In genomic region chr1:191422164-191422563, GRCm38 (mm10) we compare ENCODE assay signal across 17 mouse cellular contexts. TPM values are rescaled to one million over a fixed set of nuclear protein-coding genes. Genes with fewer than 3 reads are reported as not detected.
DNase-seq lines count a peak whose midpoint lies in the region; ATAC-seq and TF ChIP-seq lines count a peak whose summit lies in the region.
"Had no signal": no experiment of that assay in that cellular context is flagged by ENCODE, and none has a peak within 500 bp of the region (broad histone marks: within the 10 kb centered on the region; RNA-seq: fewer than 3 reads in every experiment).

No protein-coding gene starts in this region.

- H3K9me3 ChIP-seq in MEL (replicated peaks; ENCODE audit: insufficient read depth, low read length): no peaks in the 10 kb centered on the region
- H3K9me3 ChIP-seq in neural tube, embryonic 15.5 days (replicated peaks): no peaks in the 10 kb centered on the region
- H3K9me3 ChIP-seq: forebrain, embryonic 12.5 days; heart, embryonic 12.5 days; hindbrain, embryonic 13.5 days; megakaryocyte, embryonic 14.5 days; neural tube, embryonic 13.5 days had no signal

- no peaks in the 10 kb centered on the region for H3K36me3 ChIP-seq in spleen, adult 2 months (ENCODE audit: control insufficient read depth, insufficient read depth, low read length)
- H3K36me3 ChIP-seq in MEL (ENCODE audit: control insufficient read depth in 1 of 2, insufficient read depth in 2 of 2, low read length in 2 of 2): peaks cover 0 to 10% of the 10 kb centered on the region in 2 experiments; a peak in 2 of 4 replicates
- H3K36me3 ChIP-seq in small intestine, adult 2 months (ENCODE audit: control insufficient read depth, insufficient read depth, low read length): no peaks in the 10 kb centered on the region
- H3K36me3 ChIP-seq in neural tube, embryonic 15.5 days: no peaks in the 10 kb centered on the region
- H3K36me3 ChIP-seq: forebrain, embryonic 12.5 days; heart, embryonic 12.5 days; hindbrain, embryonic 13.5 days; neural tube, embryonic 13.5 days had no signal

- no peak overlapping the region for H3K4me2 ChIP-seq in neural tube, embryonic 15.5 days
- H3K4me2 ChIP-seq: forebrain, embryonic 12.5 days; heart, embryonic 12.5 days; hindbrain, embryonic 13.5 days; neural tube, embryonic 13.5 days had no signal

- no peak overlapping the region for H3K4me3 ChIP-seq in spleen, adult 2 months (ENCODE audit: extremely low read depth, insufficient read depth, insufficient read length)
- H3K4me3 ChIP-seq in MEL (ENCODE audit: control insufficient read depth in 1 of 2, insufficient read depth in 1 of 2, low read depth in 2 of 2, low read length in 2 of 2): no peak overlapping the region
- no peak overlapping the region for H3K4me3 ChIP-seq in small intestine, adult 2 months (ENCODE audit: low read depth, low read length)
- no peak overlapping the region for H3K4me3 ChIP-seq in neural tube, embryonic 15.5 days (replicated peaks)
- H3K4me3 ChIP-seq: forebrain, embryonic 12.5 days; heart, embryonic 12.5 days; hindbrain, embryonic 13.5 days; neural tube, embryonic 13.5 days had no signal

- WGBS in spleen, adult 2 months: 31% methylated on average over 4 of the region's 4 CpGs
- WGBS in small intestine, adult 2 months: 44% methylated on average over 4 of the region's 4 CpGs
- 63% methylated on average over 4 of the region's 4 CpGs for WGBS in neural tube, embryonic 15.5 days

- peak in 1 of 2 experiments; percentile 16; a peak in 1 of 4 replicates for TF ChIP-seq EP300 in MEL (IDR thresholded peaks at IDR 0.05; ENCODE audit: low read depth in 1 of 2, low read length in 2 of 2)

- no peaks in the 10 kb centered on the region for H3K27me3 ChIP-seq in spleen, adult 2 months (ENCODE audit: control insufficient read depth, insufficient read depth, low read length)
- no peaks in the 10 kb centered on the region for H3K27me3 ChIP-seq in MEL (ENCODE audit: control insufficient read depth in 1 of 2, insufficient read depth in 2 of 2, low read length in 2 of 2)
- no peaks in the 10 kb centered on the region for H3K27me3 ChIP-seq in small intestine, adult 2 months (ENCODE audit: control insufficient read depth, insufficient read depth, low read length)
- H3K27me3 ChIP-seq in neural tube, embryonic 15.5 days (replicated peaks): no peaks in the 10 kb centered on the region
- H3K27me3 ChIP-seq: forebrain, embryonic 12.5 days; heart, embryonic 12.5 days; hindbrain, embryonic 13.5 days; neural tube, embryonic 13.5 days had no signal

- peak; percentile 61 for ATAC-seq in inflammation-experienced regulatory T-cells, adult 6 months
- no peak for ATAC-seq in neural tube, embryonic 15.5 days (ENCODE audit: low FRiP score)

- no peak for DNase-seq in spleen, adult 2 months (ENCODE audit: low read depth in 1 of 2, low spot score in 2 of 2)
- no peak for DNase-seq in spleen, adult 12 weeks (ENCODE audit: low spot score)
- no peak for DNase-seq in MEL (ENCODE audit: low read depth, low spot score)
- DNase-seq in cerebellum, postnatal 10 days: no peak
- DNase-seq in cerebellum, adult 11 months: no peak
- DNase-seq: cerebellum, adult 18-20 months; kidney, adult 11 months; kidney, postnatal 25 days; spleen, adult 18-20 months had no signal

- no peak overlapping the region for H3K9ac ChIP-seq in MEL (ENCODE audit: control insufficient read depth, low read depth, low read length, poor library complexity, severe bottlenecking)
- no peak overlapping the region for H3K9ac ChIP-seq in neural tube, embryonic 15.5 days (replicated peaks)
- H3K9ac ChIP-seq: forebrain, embryonic 12.5 days; heart, embryonic 12.5 days; hindbrain, embryonic 13.5 days; neural tube, embryonic 13.5 days had no signal

- H3K79me2 ChIP-seq in MEL (ENCODE audit: control insufficient read depth, insufficient read depth, low read length, poor library complexity): no peaks in the 10 kb centered on the region

- TF ChIP-seq RAD21 in MEL (IDR thresholded peaks at IDR 0.05; ENCODE audit: low read depth, low read length): no peak

- peaks cover 32% of the 10 kb centered on the region; the same call in 1 of the 2 replicates for H3K4me1 ChIP-seq in spleen, adult 2 months (ENCODE audit: control insufficient read depth, insufficient read depth, insufficient read length)
- peaks cover 21 to 33% of the 10 kb centered on the region in 2 experiments for H3K4me1 ChIP-seq in MEL (ENCODE audit: control insufficient read depth in 1 of 2, insufficient read depth in 2 of 2, low read length in 2 of 2)
- peaks cover 13% of the 10 kb centered on the region; the same call in 1 of the 2 replicates for H3K4me1 ChIP-seq in small intestine, adult 2 months (ENCODE audit: control insufficient read depth, insufficient read depth, insufficient read length, low read length)
- no peaks in the 10 kb centered on the region for H3K4me1 ChIP-seq in neural tube, embryonic 15.5 days
- H3K4me1 ChIP-seq: hindbrain, embryonic 13.5 days; neural tube, embryonic 13.5 days had no signal

- no peak for TF ChIP-seq CTCF in spleen, adult 2 months (IDR thresholded peaks at IDR 0.05; ENCODE audit: extremely low read depth, insufficient read depth, insufficient read length, insufficient replicate concordance)
- TF ChIP-seq CTCF in MEL (IDR thresholded peaks at IDR 0.05 in 2 of 3, conservative IDR thresholded peaks at IDR 0.05 in 1 of 3; ENCODE audit: control insufficient read depth in 1 of 3, insufficient read depth in 1 of 3, low read depth in 2 of 3, low read length in 3 of 3, poor library complexity in 1 of 3, severe bottlenecking in 1 of 3): no peak
- TF ChIP-seq CTCF in small intestine, adult 2 months (IDR thresholded peaks at IDR 0.05; ENCODE audit: extremely low read depth, insufficient read length, insufficient replicate concordance, low read depth, low read length): no peak

- TF ChIP-seq POLR2A in spleen, adult 2 months (IDR thresholded peaks at IDR 0.05; ENCODE audit: low read depth, low read length): no peak
- TF ChIP-seq POLR2A in MEL (IDR thresholded peaks at IDR 0.05; ENCODE audit: control insufficient read depth in 1 of 2, insufficient read depth in 1 of 2, low read depth in 1 of 2, low read length in 2 of 2, poor library complexity in 1 of 2): no peak
- TF ChIP-seq POLR2A in small intestine, adult 2 months (IDR thresholded peaks at IDR 0.05; ENCODE audit: low read depth, low read length): no peak

- H3K27ac ChIP-seq in spleen, adult 2 months (ENCODE audit: insufficient read depth, low read length): peak overlapping the region; percentile 78
- H3K27ac ChIP-seq in MEL (ENCODE audit: control insufficient read depth, low read depth, low read length): no peak overlapping the region
- peak overlapping the region; percentile 60 for H3K27ac ChIP-seq in small intestine, adult 2 months (ENCODE audit: insufficient read depth, low read depth, low read length)
- no peak overlapping the region for H3K27ac ChIP-seq in neural tube, embryonic 15.5 days (replicated peaks)
- H3K27ac ChIP-seq: forebrain, embryonic 12.5 days; hindbrain, embryonic 13.5 days; neural tube, embryonic 13.5 days had no signal

TF ChIP-seq in MEL, 35 proteins besides CTCF, POLR2A, EP300 and RAD21:
- TF ChIP-seq MEF2A (IDR thresholded peaks at IDR 0.05; ENCODE audit: extremely low read depth, insufficient replicate concordance, low read depth, low read length, poor library complexity, severe bottlenecking) (no peak), BHLHE40 (IDR thresholded peaks at IDR 0.05; ENCODE audit: borderline replicate concordance, low read depth, low read length) (no peak), ZKSCAN1 (IDR thresholded peaks at IDR 0.05; ENCODE audit: low read depth, low read length) (no peak), ZC3H11A (IDR thresholded peaks at IDR 0.05; ENCODE audit: low read depth, low read length) (no peak), TCF12 (IDR thresholded peaks at IDR 0.05; ENCODE audit: low read depth, low read length) (no peak), TBP (IDR thresholded peaks at IDR 0.05; ENCODE audit: low read depth, low read length) (no peak), ETS1 (IDR thresholded peaks at IDR 0.05; ENCODE audit: low read depth, low read length) (0 out of 2 replicates have a peak, but pooled peaks have one; percentile 34), ELF1 (IDR thresholded peaks at IDR 0.05; ENCODE audit: low read depth, low read length) (no peak), MAFK (IDR thresholded peaks at IDR 0.05; ENCODE audit: borderline replicate concordance, low read depth, low read length) (no peak)

RNA-seq across cellular contexts. Expression of gene Ppp2r5a, which starts 19.1 kb away (rescaled TPM):
- polyA plus RNA-seq in spleen, adult 2 months (2012; rRNA removed): 49.2 and 65.2 TPM in 2 replicates
- total RNA-seq in MEL (2012; rRNA removed): 46.6 and 55.7 TPM in 2 replicates
- 10 to 100 TPM in 1 of 2 experiments, not detected in 1; 48.6 TPM for polyA plus RNA-seq in MEL (2012; ENCODE audit: insufficient read depth in 1 of 2, insufficient read length in 2 of 2, low read depth in 1 of 2, low replicate concordance in 2 of 2, missing spikeins in 1 of 2)
- polyA plus RNA-seq in inflammation-experienced regulatory T-cells, adult 6 months (2017; shearing (Covaris generic)): 10 to 100 TPM; 33.7 to 66.6 (median 43.3) TPM
- 18.5 and 46.6 TPM in 2 replicates for polyA plus RNA-seq in small intestine, adult 2 months (2012; rRNA removed)
- polyA plus RNA-seq in neural tube, embryonic 15.5 days (2015; fragmentation: Nextera tagmentation; extraction: Ambion mirVana): 8.7 and 11.9 TPM in 2 replicates

Comparison
In these comparisons a context has a peak if more than half of its experiments do, and no peak if none do; other contexts are left out.
1. H3K27ac ChIP-seq: peak in spleen, adult 2 months (single experiment) and small intestine, adult 2 months (single experiment); none in MEL (single experiment) and neural tube, embryonic 15.5 days (single experiment).